Mouse (Mus musculus) lung, postnatal 14 days (tissue): ENCODE data around the gene Ubl3.
A peak's percentile ranks its signal among the peaks of the same experiment; 100 is the strongest.

Experiments used
- DNase-seq: peaks from one replicate; pipeline ENCODE4 v3.0.0; 2021

Gene Ubl3

GRCm38 (mm10) chr5:148552187-148553071 is at the start of gene Ubl3:
Ubl3 (minus strand) TSS chr5:148552789.
- DNase-seq = peak; percentile 91

DNA sequence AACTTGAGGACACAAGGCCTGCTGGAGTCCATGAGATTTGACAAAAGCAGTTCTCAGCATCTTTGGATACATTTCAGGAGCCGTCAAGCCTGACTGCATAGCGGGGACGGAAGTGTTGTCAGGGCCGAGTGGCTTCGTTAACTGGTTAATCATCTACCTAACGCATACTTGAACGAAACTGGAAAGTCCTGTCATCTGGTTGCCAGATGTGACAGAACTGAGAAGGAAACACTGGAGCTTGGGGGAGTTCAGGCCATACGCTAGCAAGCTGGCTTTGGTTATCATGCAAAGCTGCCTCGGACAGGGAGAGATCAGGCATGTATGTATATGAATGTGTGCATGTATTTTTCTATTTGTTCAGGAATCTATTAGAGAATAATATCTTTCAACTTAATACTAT is 45.8 kb upstream of the Ubl3 start:
- DNase-seq = no peak

DNA sequence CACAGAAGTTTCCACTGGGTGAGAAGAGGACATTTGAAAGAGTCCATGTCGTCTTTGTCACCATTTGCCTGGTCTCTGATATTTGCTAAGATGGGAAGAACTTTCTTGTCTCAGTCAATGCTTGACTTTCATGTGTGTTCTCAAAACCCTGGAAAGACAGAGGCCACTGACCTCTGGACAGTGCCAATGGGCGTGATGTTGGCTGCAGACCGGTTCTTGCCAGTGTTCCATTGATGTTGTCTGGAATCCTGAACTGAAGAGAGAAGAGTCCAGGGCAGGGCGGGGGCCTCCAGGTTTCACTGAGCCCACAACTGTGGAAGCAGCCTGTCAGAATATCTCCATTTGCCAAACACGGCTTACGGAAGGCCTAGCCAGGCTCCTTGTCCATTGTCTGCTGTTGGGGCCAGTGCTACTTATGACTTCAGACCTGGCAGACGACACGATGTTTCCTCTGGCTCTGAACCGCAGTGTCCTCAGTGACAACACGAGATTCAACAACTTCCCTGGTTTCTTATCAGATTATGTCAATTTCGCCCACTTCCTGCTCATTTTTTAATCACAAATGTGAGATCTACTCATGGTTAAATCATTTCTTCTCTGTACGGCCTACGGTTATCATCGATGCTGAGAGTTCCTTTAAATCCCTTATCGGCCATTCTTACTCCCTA is 43.6 kb upstream of the Ubl3 start:
- no peak for DNase-seq

- no peak for DNase-seq
These were observed 42.8 kb upstream of the Ubl3 start for GRCm38 (mm10) chr5:148595459-148595751.

- no peak for DNase-seq
These were observed 42.3 kb upstream of the Ubl3 start for GRCm38 (mm10) chr5:148594693-148595458.

DNA sequence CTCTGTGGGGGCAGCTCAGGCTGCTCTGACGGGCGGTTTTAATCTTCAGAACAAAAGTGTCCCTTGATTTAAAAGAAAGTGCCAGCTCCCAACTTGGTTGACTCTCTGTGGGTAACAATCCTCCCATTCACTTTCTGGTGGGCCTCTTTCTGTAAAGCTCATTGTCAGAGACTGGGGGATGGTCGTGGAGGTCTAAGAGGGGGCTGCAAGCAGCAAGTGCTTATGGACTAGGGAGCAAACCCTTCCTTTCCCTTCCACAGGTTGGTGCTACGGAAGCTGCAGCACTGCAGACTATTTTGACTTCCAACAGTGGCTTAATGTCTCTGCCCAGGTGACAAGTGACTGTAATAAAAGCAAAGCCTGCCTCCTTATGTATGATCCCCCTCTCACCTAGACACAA is 41.0 kb upstream of the Ubl3 start:
- DNase-seq = no peak

DNA sequence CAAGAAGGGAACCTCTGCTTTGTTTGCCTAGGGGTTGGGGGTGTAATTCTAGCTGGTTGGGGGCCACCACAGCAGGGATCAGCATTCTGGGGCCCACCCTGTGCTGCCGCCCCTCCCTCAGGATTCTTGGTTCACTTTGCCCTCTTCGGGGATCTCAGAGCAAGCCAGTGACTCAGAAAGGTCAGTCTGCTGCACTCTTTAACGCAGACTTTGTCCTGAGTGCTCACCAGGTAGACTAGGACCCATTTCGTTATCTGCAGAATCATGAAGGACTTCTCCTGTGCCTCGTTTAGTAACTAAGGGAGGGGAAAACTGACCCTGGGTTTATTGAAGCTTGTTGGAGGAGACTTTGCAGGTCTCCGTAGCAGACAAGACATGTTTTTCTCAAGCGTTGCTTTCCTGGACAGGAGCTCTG is 38.9 kb upstream of the Ubl3 start:
- no peak for DNase-seq

GRCm38 (mm10) chr5:148590603-148591447 is 38.2 kb upstream of the Ubl3 start:
- no peak for DNase-seq

DNA sequence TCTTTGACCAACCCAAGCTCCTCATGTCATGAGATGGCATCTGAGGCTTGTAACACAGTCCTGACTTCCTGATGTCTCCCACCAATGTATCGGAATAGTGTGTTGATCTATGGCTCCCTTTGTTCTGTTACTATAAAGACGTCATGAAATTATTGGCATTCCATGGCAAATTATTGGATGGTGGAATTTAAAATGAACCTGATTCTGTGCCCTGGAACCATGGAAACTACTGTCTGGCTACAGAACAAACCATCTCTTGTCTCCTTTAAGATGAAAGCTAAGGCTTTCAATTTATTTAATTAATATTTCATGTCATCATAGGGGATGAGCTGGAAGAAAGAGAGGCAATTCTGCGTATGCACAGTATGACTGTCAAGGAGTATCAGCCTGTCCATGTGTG is 36.4 kb upstream of the Ubl3 start:
- no peak for DNase-seq

GRCm38 (mm10) chr5:148588142-148588650 is 35.6 kb upstream of the Ubl3 start:
- no peak for DNase-seq

DNA sequence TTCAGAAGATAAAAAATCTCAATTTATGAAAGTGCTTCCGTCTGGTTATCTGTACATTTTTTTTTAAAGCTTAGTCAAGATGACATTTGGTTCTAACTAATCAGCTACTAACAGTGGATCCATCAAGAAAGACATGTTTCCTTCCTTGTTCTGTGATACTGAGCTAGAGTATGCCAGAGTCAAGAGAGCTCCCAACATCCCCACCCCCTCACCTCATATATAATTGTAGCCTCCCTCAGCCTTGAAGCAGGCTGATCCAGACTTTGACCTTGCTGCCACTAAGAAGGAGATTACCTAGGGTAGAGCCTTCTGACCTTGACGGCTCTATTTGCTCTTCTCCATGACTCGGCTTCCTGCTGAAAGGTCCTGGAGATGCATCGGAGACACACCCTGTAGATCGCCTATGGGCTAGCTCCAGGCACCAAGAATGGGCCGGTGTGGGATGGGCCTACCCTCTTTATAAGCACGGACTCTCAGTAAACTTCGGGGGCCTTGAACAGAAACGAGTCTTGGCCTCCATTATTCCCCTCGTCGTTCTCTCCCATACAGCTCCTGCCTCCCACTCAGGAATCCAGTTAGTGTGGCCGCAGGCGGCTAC is 27.9 kb upstream of the Ubl3 start:
- no peak for DNase-seq

DNA sequence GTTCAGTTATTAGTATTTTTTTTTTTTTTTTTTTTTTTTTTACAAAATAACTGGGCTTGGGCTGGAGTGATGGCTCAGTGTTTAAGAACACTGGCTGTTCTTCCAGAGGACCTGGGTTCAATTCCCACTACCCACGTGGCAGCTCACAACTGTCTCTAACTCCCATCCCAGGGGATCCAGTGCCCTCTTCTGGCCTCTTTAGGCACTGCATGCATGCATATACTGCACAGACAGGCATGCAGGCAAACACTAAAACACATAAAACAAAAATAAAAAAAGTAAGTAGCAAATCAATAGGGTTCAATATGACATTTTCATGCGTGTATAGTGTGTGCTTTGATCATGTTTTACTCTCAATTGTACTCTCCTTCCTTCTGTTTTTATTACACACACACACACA is 26.6 kb upstream of the Ubl3 start:
- DNase-seq = no peak

DNA sequence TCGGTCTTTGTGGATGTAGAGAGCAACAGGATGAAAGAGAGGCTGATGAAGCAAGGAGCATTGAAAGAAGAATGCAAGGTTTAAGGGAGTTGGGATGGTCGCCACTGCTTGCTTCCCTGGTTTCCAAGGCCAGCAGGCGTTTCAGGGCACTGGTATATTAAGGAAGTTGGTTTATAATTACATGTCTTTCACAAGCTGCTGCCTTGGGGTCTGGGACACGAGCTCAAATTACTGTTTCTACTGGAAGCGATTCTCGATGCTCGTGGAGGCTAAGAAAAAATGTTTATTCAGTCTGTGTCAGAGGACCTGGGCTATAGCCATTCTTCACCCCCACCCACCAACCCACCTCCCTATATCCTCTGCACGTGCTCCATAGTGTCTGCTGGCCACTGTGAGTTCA is 25.8 kb upstream of the Ubl3 start:
- DNase-seq = no peak

DNA sequence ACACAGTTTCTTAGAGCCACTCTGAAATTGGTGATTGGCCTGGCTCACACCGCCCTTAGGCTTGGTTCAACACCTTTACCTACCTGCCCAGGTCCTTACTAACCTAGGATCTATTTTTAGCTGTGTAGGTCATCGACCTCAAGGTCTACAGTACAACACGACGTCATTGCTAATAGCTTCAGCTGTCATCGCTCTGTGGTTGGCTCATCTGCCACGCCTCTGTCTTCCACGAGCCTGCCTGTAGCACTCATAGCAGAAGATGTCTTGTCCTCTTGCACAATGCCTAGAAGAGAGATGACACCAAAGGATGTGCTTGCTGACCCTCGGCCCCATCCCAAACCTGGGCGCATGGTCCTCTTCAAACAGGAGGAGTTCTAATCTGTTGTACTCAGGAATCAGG is 24.7 kb upstream of the Ubl3 start:
- no peak for DNase-seq

DNA sequence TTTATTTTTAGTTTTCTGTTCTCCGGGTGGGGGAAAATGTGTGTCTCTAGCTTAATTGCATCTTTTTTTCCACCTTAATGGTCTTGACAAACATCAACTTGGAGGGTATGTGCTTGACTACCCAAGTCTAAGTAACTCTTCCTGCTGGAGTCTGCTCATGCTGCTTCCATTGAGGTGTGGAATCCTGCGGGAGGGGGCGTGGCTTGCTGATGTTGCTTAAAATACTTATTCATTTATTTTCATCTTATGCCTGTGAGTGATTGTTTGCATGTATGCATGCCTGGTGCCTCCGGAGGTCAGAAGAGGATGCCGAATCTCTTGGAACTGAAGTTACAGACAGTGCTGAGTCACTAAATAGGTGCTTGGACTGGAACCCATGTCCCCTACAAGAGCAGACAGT is 22.6 kb upstream of the Ubl3 start:
- DNase-seq = no peak

DNA sequence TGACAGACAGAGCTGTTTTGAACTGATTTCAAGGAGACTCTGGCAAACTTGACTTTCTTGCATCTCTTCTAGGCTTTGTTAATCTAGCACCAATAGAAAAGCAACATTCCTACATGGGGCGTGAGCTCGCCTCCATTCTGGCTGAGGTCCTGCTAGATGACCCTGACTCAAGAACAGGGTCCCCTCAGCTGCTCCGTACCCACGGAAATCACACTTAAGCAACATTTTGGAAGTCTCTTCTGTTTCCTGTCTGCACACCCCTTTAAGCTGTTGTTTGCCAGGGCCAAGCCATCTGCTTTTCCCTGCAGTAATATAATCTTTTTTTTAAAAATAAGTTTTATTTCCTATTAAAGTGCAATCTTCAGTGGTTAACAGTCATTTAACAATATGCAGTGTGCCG is 20.1 kb upstream of the Ubl3 start:
- DNase-seq = no peak

GRCm38 (mm10) chr5:148570571-148571304 is 18.1 kb upstream of the Ubl3 start:
- DNase-seq = no peak

- peak; percentile 53 for DNase-seq
These were observed 16.9 kb upstream of the Ubl3 start for GRCm38 (mm10) chr5:148569444-148569843.

- DNase-seq = no peak
These were observed 13.0 kb upstream of the Ubl3 start for GRCm38 (mm10) chr5:148565636-148566035.

- DNase-seq = no peak
These were observed 11.5 kb upstream of the Ubl3 start for GRCm38 (mm10) chr5:148564073-148564472.

DNA sequence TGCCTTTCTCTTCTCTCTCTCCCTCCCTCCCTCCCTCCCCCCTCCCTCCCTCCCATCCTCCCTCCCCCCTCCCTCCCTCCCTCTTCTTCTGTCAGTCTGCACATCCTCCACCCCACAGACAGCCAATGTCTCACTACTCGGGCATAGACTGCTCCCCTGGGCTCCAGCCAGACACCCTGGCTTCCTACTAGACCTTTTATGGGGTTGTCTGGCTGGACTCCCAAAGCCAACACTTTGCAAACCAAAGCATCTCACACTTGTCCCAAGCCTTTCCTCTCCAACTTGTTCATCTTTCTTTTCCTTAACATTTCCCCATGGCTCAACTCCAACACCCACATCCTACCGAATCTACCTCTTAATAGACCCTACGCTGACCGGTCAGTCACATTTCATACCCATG is 10.7 kb upstream of the Ubl3 start:
- no peak for DNase-seq

DNA sequence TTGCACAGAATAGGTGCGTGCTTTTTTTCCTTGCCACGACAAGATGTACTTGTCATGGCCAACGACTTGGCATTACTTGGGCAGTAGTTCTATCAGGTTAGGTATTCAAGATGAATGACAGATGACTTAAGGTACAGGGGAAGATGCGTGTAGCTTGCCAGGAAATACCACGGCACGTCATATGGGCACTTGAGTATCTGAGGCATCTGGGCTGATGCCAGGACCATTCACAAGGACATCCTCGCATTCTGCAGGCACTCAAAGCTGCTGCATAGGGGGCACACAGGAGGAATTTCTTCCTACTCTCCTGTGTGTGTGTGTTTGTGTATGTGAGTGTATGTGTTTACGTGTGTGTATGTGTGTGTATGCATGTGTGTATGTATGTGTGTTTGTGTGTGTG is 9.6 kb upstream of the Ubl3 start:
- no peak for DNase-seq
